Mouse (Mus musculus): Measurements from ENCODE around the gene Mylk2.

Gene Mylk2

GRCm38 (mm10) chr2:152911432-152911831, 280 bp downstream of the Mylk2 start:
- in situ Hi-C loops (cut with MboI; ENCODE audit: low sequenced_read_pairs) = loop anchor here (10.0 to 25.0 kb wide), 2 partner anchors 233 to 501 kb away; no protein-coding TSS in a partner anchor

- in situ Hi-C loops (cut with MboI; ENCODE audit: low sequenced_read_pairs) = loop anchor here (10.0 to 25.0 kb wide), 2 partner anchors 231 to 499 kb away; no protein-coding TSS in a partner anchor
Observed at GRCm38 (mm10) chr2:152913471-152913870, 2.3 kb downstream of the Mylk2 start.

- in situ Hi-C loops (cut with MboI; ENCODE audit: low sequenced_read_pairs) = loop anchor here (10.0 to 25.0 kb wide), 2 partner anchors 230 to 498 kb away; no protein-coding TSS in a partner anchor
Observed at GRCm38 (mm10) chr2:152914310-152915120, 3.4 kb downstream of the Mylk2 start.

GRCm38 (mm10) chr2:152915453-152915852, 4.3 kb downstream of the Mylk2 start:
- in situ Hi-C loops (cut with MboI; ENCODE audit: low sequenced_read_pairs) = loop anchor here (10.0 to 25.0 kb wide), 2 partner anchors 229 to 497 kb away; no protein-coding TSS in a partner anchor

DNA sequence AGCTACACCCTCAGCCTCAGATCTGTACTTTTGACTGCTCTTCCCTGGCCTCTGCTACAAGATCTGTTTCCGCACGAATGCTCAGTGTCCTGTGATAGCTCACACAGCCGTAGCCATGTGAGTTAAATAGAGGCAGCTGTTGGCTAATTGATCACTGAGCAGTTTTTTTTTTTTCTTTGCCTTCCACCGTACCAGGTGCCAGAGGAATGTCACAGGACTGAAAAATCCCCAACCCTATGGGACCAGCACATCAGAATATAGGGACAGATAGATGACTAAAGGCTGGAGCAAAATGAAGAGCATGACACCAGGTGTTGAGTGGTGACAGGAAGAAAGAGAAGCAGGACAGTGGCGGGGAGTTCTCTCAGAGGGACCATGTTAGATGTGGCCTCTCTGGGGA, 5.0 kb downstream of the Mylk2 start:
- in situ Hi-C loops (cut with MboI; ENCODE audit: low sequenced_read_pairs) = loop anchor here (10.0 to 25.0 kb wide), 2 partner anchors 229 to 496 kb away; no protein-coding TSS in a partner anchor

DNA sequence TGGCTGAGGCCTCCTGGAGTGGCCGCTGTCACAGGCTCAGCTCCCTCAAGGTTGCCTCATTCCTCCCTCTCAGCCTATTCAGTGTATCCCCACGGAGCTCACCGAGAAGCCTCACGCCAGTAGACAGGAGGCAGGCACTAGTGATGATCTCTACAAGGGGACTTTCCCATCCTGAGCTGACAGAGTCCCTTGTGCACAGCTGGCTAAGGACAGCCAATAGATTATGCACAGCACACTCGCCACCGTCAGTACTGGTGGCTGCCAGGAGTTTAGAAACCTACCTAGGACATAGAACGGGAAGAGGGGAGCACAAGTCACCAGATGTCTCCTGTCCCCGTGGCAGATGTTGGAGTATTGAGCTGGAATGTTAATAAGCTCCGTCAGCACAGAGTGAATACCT, 6.5 kb downstream of the Mylk2 start:
- in situ Hi-C loops (cut with MboI; ENCODE audit: low sequenced_read_pairs) = loop anchor here (10.0 to 25.0 kb wide), 2 partner anchors 227 to 495 kb away; no protein-coding TSS in a partner anchor

- in situ Hi-C loops (cut with MboI; ENCODE audit: low sequenced_read_pairs) = loop anchor here (25.0 kb wide), 1 partner anchor 490 kb away; no protein-coding TSS in a partner anchor
Observed at GRCm38 (mm10) chr2:152922376-152922775, 11.2 kb downstream of the Mylk2 start.

GRCm38 (mm10) chr2:152923621-152924020, 12.5 kb downstream of the Mylk2 start:
- in situ Hi-C loops (cut with MboI; ENCODE audit: low sequenced_read_pairs) = loop anchor here (25.0 kb wide), 1 partner anchor 489 kb away; no protein-coding TSS in a partner anchor

GRCm38 (mm10) chr2:152924128-152924527, 13.0 kb downstream of the Mylk2 start:
- in situ Hi-C loops (cut with MboI; ENCODE audit: low sequenced_read_pairs) = loop anchor here (25.0 kb wide), 1 partner anchor 488 kb away; no protein-coding TSS in a partner anchor

- in situ Hi-C loops (cut with MboI; ENCODE audit: low sequenced_read_pairs) = loop anchor here (25.0 kb wide), 1 partner anchor 488 kb away; no protein-coding TSS in a partner anchor
Observed at GRCm38 (mm10) chr2:152924543-152924942, 13.4 kb downstream of the Mylk2 start.

DNA sequence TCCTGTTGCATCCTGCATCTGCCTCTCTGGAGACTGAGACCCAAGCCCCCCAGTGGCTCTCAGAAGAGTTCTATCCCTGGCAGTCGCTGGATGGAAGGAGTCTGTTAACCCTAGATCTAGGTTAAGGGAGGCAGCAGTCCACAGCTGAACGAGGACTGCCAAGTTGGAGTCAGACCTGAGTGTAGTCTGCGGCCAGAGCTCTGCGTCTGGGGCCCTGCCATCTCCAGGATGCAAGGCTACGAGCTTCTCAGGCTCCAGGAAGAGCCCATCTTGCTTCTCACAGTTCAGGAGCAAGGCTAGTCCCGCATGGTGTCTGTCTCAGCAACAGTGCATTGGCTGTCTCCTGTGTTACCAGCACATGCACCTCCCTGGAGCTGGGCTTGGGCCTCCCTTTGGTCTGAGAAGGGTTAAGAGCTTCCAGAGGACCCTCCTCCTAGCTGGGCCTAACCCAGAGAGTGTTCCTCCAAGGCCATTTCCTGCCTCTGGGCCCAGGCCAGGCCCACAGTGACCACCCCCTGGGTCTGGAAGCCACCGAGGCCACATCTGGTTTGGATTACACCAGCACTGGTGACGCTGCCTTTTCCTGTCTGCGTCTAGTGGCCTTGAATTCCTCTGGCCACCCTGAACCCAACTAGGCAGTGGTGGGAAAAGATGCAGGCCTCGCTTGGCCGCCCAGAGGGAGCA, 14.2 kb downstream of the Mylk2 start:
- in situ Hi-C loops (cut with MboI; ENCODE audit: low sequenced_read_pairs) = no loop called here

- in situ Hi-C loops (cut with MboI; ENCODE audit: low sequenced_read_pairs) = no loop called here
Observed at GRCm38 (mm10) chr2:152926896-152927295, 15.7 kb downstream of the Mylk2 start.

DNA sequence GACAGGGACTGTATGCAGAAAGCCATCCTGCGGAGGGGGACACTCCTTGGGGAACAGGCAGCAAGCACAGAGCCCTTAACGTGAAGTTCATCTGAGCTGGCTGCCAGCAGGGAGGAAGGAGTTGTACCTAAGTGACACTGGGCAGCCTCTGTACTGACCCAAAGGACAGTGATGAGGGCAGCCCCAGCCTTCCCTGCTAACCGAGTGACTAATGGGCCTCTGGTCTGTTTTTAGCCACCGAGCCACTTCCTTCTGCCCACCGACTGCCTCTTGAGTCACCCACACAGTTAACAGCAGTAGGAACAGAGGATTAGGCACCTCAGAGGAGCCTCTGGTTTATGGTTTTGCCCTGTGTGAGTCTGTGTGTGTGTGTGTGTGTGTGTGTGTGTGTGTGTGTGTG, 16.2 kb downstream of the Mylk2 start:
- in situ Hi-C loops (cut with MboI; ENCODE audit: low sequenced_read_pairs) = no loop called here

DNA sequence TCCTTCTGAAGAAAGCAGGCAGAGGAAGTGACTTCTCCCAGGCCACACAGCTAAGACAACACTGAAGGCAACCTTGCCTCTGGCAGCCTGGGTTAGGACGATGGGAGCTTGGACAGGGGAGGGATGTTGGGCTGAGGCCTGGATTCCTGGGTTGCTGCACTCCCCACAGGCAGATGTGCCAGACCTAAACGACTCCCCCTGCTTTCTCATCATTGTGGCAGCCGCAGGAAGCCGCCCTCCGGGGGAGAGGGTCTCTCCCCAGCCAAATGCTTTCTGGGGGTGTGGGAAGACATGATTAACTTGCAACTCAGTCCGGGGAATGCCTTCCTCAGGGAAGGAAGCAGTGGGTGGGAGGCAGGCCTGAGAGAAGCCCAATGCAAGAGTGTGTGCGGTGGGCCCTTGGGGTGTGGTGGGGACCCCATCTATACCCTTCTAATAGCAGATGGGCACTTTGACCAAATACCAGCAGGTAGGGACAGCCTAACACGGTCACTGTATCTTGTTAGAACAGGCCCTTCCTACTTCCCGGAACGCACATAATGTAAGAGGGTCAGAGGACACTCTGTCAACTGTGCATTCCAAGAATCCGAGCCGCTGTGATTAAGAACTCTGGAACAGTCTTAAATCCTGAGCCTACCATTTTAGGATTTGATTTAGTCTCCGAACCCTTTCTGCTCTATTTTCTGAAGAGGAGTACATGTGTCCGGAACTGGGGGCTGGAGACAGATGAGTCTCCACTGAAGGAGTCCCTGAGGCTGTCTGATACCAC, 17.3 kb downstream of the Mylk2 start:
- in situ Hi-C loops (cut with MboI; ENCODE audit: low sequenced_read_pairs) = no loop called here

GRCm38 (mm10) chr2:152928988-152929370, 17.8 kb downstream of the Mylk2 start:
- in situ Hi-C loops (cut with MboI; ENCODE audit: low sequenced_read_pairs) = no loop called here

- in situ Hi-C loops (cut with MboI; ENCODE audit: low sequenced_read_pairs) = no loop called here
Observed at GRCm38 (mm10) chr2:152930276-152930675, 19.1 kb downstream of the Mylk2 start.

DNA sequence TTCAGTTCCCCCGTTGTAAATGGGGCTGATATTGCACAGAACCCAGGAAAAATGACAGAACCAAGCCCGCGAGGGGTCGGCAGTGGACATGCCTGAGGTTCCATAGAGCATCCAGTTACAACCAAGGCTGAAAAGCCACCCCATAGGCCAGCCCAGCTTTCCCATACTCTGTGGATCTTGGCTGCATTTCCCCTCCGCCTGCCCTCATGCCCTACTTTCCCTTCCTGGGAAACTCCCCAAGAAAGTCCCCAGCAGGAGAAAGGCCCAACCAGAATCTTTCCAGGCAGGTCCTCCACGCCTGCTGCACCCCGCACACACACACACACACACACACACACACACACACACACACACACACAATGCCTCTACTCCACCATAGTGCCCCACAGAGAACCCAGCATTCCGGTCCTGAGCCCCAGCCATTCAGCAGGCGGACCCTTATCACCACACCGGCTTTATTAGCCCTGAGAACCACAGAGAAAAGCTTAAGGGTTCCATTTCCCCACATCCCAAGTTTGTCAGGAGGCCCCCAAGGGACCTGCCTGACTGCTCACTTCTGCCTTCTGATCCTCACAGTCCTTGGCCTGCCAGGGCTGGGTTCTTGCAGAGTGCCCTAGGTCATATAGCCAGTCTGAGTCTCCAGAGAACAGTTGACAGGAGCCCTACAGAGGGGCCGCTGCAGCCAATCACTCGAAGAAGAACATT, 20.5 kb downstream of the Mylk2 start:
- in situ Hi-C loops (cut with MboI; ENCODE audit: low sequenced_read_pairs) = no loop called here

- in situ Hi-C loops (cut with MboI; ENCODE audit: low sequenced_read_pairs) = no loop called here
Observed at GRCm38 (mm10) chr2:152933048-152933447, 21.9 kb downstream of the Mylk2 start, which contains the start of gene Foxs1. TSS of gene Foxs1 (minus strand) at chr2:152933208.

GRCm38 (mm10) chr2:152933614-152934013, 22.5 kb downstream of the Mylk2 start:
- in situ Hi-C loops (cut with MboI; ENCODE audit: low sequenced_read_pairs) = no loop called here

DNA sequence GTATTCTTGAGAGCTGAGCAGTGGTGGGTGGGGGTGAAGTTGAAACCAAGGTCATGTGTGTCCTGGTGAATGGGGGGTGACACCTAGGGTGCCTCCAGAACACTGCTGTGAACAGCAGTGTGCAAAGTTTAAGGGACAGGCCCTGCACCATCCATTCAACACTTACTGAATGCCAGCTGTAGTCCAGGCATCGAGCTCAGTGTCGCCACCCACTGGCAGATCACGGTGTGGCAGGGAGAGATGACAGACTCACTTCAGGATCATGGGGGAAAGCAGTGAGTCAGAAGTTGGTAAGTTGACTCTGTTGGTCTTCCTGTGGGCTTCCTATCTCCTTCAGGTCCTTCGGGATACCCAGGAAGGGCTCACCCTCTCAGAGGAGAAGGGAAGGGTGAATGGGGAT, 28.7 kb downstream of the Mylk2 start:
- in situ Hi-C loops (cut with MboI; ENCODE audit: low sequenced_read_pairs) = no loop called here

Measured in CH12F3 (cell line).